Mouse (Mus musculus) G1E (cell line): ENCODE measurements around the gene Tmem214.
"Not testable (repeated sequence)": the region's sequence is repeated elsewhere in the genome, so short reads cannot be mapped to it uniquely, and the experiment has no call there.

Source experiments
- CTCF ChIP-seq: IDR thresholded peaks from 2 replicates; pipeline ENCODE4 v1.5.1; 2012; ENCODE audit warnings: low read depth, low read length, inconsistent platforms, mixed read lengths
- GATA1 ChIP-seq: IDR thresholded peaks from 2 replicates; pipeline ENCODE4 v1.6.1; 2012; ENCODE audit warnings: borderline replicate concordance, low read length, inconsistent platforms, mixed read lengths

DNA sequence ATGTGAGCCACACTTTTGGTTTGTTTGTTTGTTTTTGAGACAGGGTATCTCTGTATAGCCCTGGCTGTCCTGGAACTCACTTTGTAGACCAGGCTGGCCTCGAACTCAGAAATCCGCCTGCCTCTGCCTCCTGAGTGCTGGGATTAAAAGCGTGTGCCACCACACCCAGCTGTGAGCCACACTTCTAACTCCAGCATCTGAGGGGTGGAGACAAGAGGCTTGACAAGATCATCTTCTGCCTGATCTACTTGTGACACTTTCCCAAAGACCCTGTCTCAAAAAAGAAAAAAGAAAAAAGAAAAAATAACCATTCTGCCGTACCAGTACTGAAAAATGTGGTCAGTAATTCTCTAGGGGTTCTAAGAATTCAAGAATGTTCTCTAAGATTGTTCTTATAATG lies 14.0 kb downstream of the Tmem214 start:
- not testable (repeated sequence) for TF ChIP-seq CTCF, GATA1
